ENCODE assay signal across 15 mouse cellular contexts in genomic region chr1:182191816-182192545, GRCm38 (mm10). TPM values are rescaled to one million over a fixed set of nuclear protein-coding genes. Genes with fewer than 3 reads are reported as not detected.
DNase-seq lines count a peak whose midpoint lies in the region; ATAC-seq and TF ChIP-seq lines count a peak whose summit lies in the region.
"Had no signal": no experiment of that assay in that cellular context is flagged by ENCODE, and none has a peak within 500 bp of the region (broad histone marks: within the 10 kb centered on the region; RNA-seq: fewer than 3 reads in every experiment).

No protein-coding gene starts in this region.

- intact Hi-C loops in gastrocnemius, adult 2 months (cut with DNase I) = no loop called here
- intact Hi-C loops in gastrocnemius, postnatal 36 days (cut with DNase I) = no loop called here
- intact Hi-C loops in heart, postnatal 10 days (cut with DNase I) = no loop called here

- no peak overlapping the region for H3K4me2 ChIP-seq in lung, embryonic 14.5 days

- TF ChIP-seq CTCF in gastrocnemius, adult 2 months (IDR thresholded peaks at IDR 0.05) = no peak
- no peak for TF ChIP-seq CTCF in lung, embryonic 14.5 days (IDR thresholded peaks at IDR 0.05; ENCODE audit: low read depth)

- H3K9ac ChIP-seq in ES-E14 (ENCODE audit: insufficient read depth, low read depth, low read length, poor library complexity, severe bottlenecking) = no peak overlapping the region
- H3K9ac ChIP-seq in lung, embryonic 14.5 days = no peak overlapping the region

- DNase-seq in gastrocnemius, adult 2 months = no peak
- DNase-seq in gastrocnemius, postnatal 36 days = no peak
- DNase-seq in ES-E14 (ENCODE audit: low read depth, low spot score) = no peak
- DNase-seq in heart, postnatal 10 days = peak; percentile 13 to 20
- DNase-seq in lung, embryonic 14.5 days = peak; percentile 31
- DNase-seq in thymus, postnatal 14 days = no peak
- no peak for DNase-seq in right cerebral cortex, adult 2 months (ENCODE audit: low spot score in 2 of 2)
- DNase-seq in B cell, adult 2 months = no peak
- DNase-seq: cerebellum, postnatal 14 days; right cerebral cortex, postnatal 4 days had no signal

- H3K36me3 ChIP-seq in ES-E14 (ENCODE audit: control insufficient read depth, insufficient read depth, low read length, poor library complexity, severe bottlenecking) = no peaks in the 10 kb centered on the region; the same call in 1 of the 2 replicates
- H3K36me3 ChIP-seq in lung, embryonic 14.5 days (ENCODE audit: insufficient read depth) = no peaks in the 10 kb centered on the region

- H3K4me3 ChIP-seq in gastrocnemius, adult 2 months = no peak overlapping the region
- no peak overlapping the region for H3K4me3 ChIP-seq in ES-E14 (ENCODE audit: insufficient read depth in 1 of 2, low read depth in 1 of 2, low read length in 2 of 2, poor library complexity in 1 of 2, severe bottlenecking in 1 of 2)
- no peak overlapping the region for H3K4me3 ChIP-seq in lung, embryonic 14.5 days (ENCODE audit: low read depth, low read length)

- peaks cover 0 to 3% of the 10 kb centered on the region in 2 experiments; a peak in 1 of 4 replicates for H3K4me1 ChIP-seq in ES-E14 (ENCODE audit: control insufficient read depth in 2 of 2, insufficient read depth in 2 of 2, low read length in 2 of 2, poor library complexity in 1 of 2)
- peaks cover 9% of the 10 kb centered on the region for H3K4me1 ChIP-seq in lung, embryonic 14.5 days (ENCODE audit: insufficient read depth)

- ATAC-seq in lung, embryonic 14.5 days (ENCODE audit: insufficient read depth) = 0 out of 2 replicates have a peak, but pooled peaks have one; percentile 21

- 0 out of 2 replicates have a peak overlapping the region, but pooled peaks have one; percentile 17 for H3K27ac ChIP-seq in gastrocnemius, adult 2 months
- H3K27ac ChIP-seq in ES-E14 (ENCODE audit: insufficient read depth, low read depth, low read length, poor library complexity, severe bottlenecking) = peak overlapping the region; percentile 84
- no peak overlapping the region for H3K27ac ChIP-seq in lung, embryonic 14.5 days (ENCODE audit: low read depth)

- in situ Hi-C loops in ES-E14 (cut with MboI; ENCODE audit: low sequenced_read_pairs in 2 of 2, unreplicated experiment in 2 of 2) = no loop called here

- peaks cover 4% of the 10 kb centered on the region; the same call in 1 of the 2 replicates for H3K9me3 ChIP-seq in ES-E14 (ENCODE audit: control insufficient read depth, insufficient read depth, low read depth, low read length)
- no peaks in the 10 kb centered on the region for H3K9me3 ChIP-seq in lung, embryonic 14.5 days (ENCODE audit: low read depth, low read length)

- no peaks in the 10 kb centered on the region for H3K27me3 ChIP-seq in lung, embryonic 14.5 days (ENCODE audit: insufficient read depth, low read length)

- WGBS in lung, embryonic 14.5 days = 27% methylated on average over 10 of the region's 10 CpGs

TF ChIP-seq in ES-E14, 5 proteins besides CTCF, POLR2A, EP300 and RAD21:
- TF ChIP-seq ZNF384 (IDR thresholded peaks at IDR 0.05; ENCODE audit: low read depth, low read length) (no peak), CHD2 (IDR thresholded peaks at IDR 0.05; ENCODE audit: low read depth, low read length) (no peak), MAFK (IDR thresholded peaks at IDR 0.05; ENCODE audit: insufficient read depth, low read depth, low read length) (no peak), HCFC1 (IDR thresholded peaks at IDR 0.05; ENCODE audit: borderline replicate concordance, insufficient read depth, low read length) (no peak), ZC3H11A (IDR thresholded peaks at IDR 0.05; ENCODE audit: borderline replicate concordance, low read depth, low read length) (no peak)

RNA-seq across cellular contexts. Expression of gene Vmn1r1, which starts 27.7 kb away (rescaled TPM):
- not detected for total RNA-seq in gastrocnemius, adult 2 months (2021)
- total RNA-seq in gastrocnemius, postnatal 36 days (2021) = not detected
- 0.04 TPM in 1 of 2 replicates, not detected in the other for total RNA-seq in ES-E14 (2012; rRNA removed)
- not detected for total RNA-seq in heart, postnatal 10 days (2021)
- polyA plus RNA-seq in lung, embryonic 14.5 days (2014; fragmentation: Nextera tagmentation; extraction: Ambion mirVana) = not detected in 2 replicates
- total RNA-seq: left cerebral cortex, postnatal 25 days had no signal
- polyA plus RNA-seq: brain, embryonic 14.5 days; frontal cortex, adult 2 months; heart, embryonic 16.5 days; lung, embryonic 16.5 days had no signal

Comparison
In these comparisons a context has a peak if more than half of its experiments do, and no peak if none do; other contexts are left out.
1. DNase-seq: peak in heart, postnatal 10 days (2 of 2) and lung, embryonic 14.5 days (single experiment); none in gastrocnemius, adult 2 months (single experiment), gastrocnemius, postnatal 36 days (0 of 2), ES-E14 (single experiment), thymus, postnatal 14 days (single experiment), right cerebral cortex, adult 2 months (0 of 2) and B cell, adult 2 months (0 of 2).